Mouse (Mus musculus): ENCODE measurements around the gene Gtf3c3.

DNA sequence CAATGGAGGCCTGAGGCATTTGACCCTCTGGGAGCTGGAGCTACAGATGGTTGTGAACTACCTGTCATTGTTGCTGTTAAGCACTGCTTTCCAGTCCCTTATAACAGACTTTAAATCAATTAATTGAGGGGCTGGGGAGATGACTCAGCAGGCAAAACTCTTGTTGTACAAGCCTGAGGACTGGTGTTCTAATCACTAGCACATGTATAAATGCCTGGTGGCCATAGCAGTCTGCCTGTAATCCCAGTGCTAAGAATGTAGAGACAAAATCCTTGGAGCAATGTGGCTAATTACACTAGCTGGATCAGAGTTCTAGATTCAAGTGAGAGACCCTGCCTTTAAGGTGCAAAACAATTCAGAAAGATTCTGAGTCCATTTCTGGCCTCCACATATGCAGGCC lies 36.0 kb downstream of the Gtf3c3 start:
- TF ChIP-seq CTCF (IDR thresholded peaks at IDR 0.05; ENCODE audit: insufficient read depth, low read depth, low read length) (no peak), POLR2A (IDR thresholded peaks at IDR 0.05; ENCODE audit: insufficient read depth, low read depth, low read length) (no peak)

Data from olfactory bulb, adult 2 months (tissue).